Mouse (Mus musculus) bone marrow macrophage, adult 2 months (primary cell): ENCODE measurements around the gene Stam2. TPM values are rescaled to one million over a fixed set of nuclear protein-coding genes. Genes with fewer than 3 reads are reported as not detected.
A peak's percentile ranks its signal among the peaks of the same experiment; 100 is the strongest.

Experiments used
- H3K27ac ChIP-seq: 2 replicates; pipeline ENCODE4 v1.5.1; 2012; ENCODE audit warnings: low read depth, low read length; ENCODE audit not compliant: insufficient read depth
- H3K4me1 ChIP-seq: 2 replicates; pipeline ENCODE4 v1.6.1; 2012; ENCODE audit warnings: low read length; ENCODE audit not compliant: control insufficient read depth, insufficient read depth
- H3K4me3 ChIP-seq: 2 replicates; pipeline ENCODE4 v1.5.1; 2012; ENCODE audit warnings: mild to moderate bottlenecking, low read length, moderate library complexity; ENCODE audit not compliant: insufficient read depth
- CTCF ChIP-seq: IDR thresholded peaks from 2 replicates; pipeline ENCODE4 v1.5.1; 2012; ENCODE audit warnings: low read depth, mild to moderate bottlenecking, low read length, moderate library complexity
- POLR2A ChIP-seq: IDR thresholded peaks from 2 replicates; pipeline ENCODE4 v1.6.1; 2012; ENCODE audit warnings: mild to moderate bottlenecking, low read depth, low read length, borderline replicate concordance
- polyA plus RNA-seq: library from polyadenylated mRNA; stranded (reverse); fragments of >200 nt; gene quantifications from 2 replicates; pipeline ENCODE4 v1.2.4, GENCODE M21; 2012; ENCODE audit not compliant: missing spikeins, insufficient read depth, insufficient read length

Stam2 gene
- 22.2 and 22.5 TPM in 2 replicates for polyA plus RNA-seq

GRCm38 (mm10) chr2:52742256-52743158 lies at the start of gene Stam2:
Gene Stam2, minus strand, starts transcription at chr2:52742281.
- Histone ChIP-seq H3K4me3 (peak within 1 kb of the TSS; percentile 77), H3K27ac (peak within 1 kb of the TSS; percentile 79), H3K4me1 (0 out of 2 replicates have a peak, but pooled peaks cover 5% of the 10 kb centered on the region)
- TF ChIP-seq POLR2A = no peak
- no peak for TF ChIP-seq CTCF

GRCm38 (mm10) chr2:52785106-52785721 lies 43.1 kb upstream of the Stam2 start:
- Histone ChIP-seq H3K4me1 (peaks cover 7% of the 10 kb centered on the region; the same call in 1 of the 2 replicates), H3K4me3 (no peak overlapping the region), H3K27ac (no peak overlapping the region)
- TF ChIP-seq CTCF = no peak
- no peak for TF ChIP-seq POLR2A

GRCm38 (mm10) chr2:52779987-52780386 lies 37.9 kb upstream of the Stam2 start:
- Histone ChIP-seq H3K4me3 (no peak overlapping the region), H3K27ac (no peak overlapping the region), H3K4me1 (peaks cover 4% of the 10 kb centered on the region; the same call in 1 of the 2 replicates)
- no peak for TF ChIP-seq POLR2A
- TF ChIP-seq CTCF = no peak

- TF ChIP-seq CTCF (no peak), POLR2A (no peak)
- no peak overlapping the region for H3K27ac ChIP-seq
These were observed 37.3 kb upstream of the Stam2 start for GRCm38 (mm10) chr2:52779381-52779780.

GRCm38 (mm10) chr2:52777839-52778238 lies 35.8 kb upstream of the Stam2 start:
- Histone ChIP-seq H3K4me3 (no peak overlapping the region), H3K27ac (no peak overlapping the region), H3K4me1 (peaks cover under 1% of the 10 kb centered on the region)
- TF ChIP-seq POLR2A (no peak), CTCF (no peak)

More at GRCm38 (mm10) chr2:52779381-52779780, 37.3 kb upstream of the Stam2 start:
- Histone ChIP-seq H3K4me3 (no peak overlapping the region), H3K4me1 (peaks cover 2% of the 10 kb centered on the region; the same call in 1 of the 2 replicates)

- no peak overlapping the region for H3K4me3 ChIP-seq
- H3K27ac ChIP-seq = no peak overlapping the region
- TF ChIP-seq POLR2A = no peak
- no peak for TF ChIP-seq CTCF
- H3K4me1 ChIP-seq = peaks cover 6% of the 10 kb centered on the region
These were observed 32.3 kb upstream of the Stam2 start for GRCm38 (mm10) chr2:52774373-52774772.

GRCm38 (mm10) chr2:52772774-52773393 lies 30.8 kb upstream of the Stam2 start:
- H3K27ac ChIP-seq = no peak overlapping the region
- H3K4me1 ChIP-seq = peaks cover 6% of the 10 kb centered on the region
- H3K4me3 ChIP-seq = no peak overlapping the region
- TF ChIP-seq CTCF (no peak), POLR2A (no peak)

- H3K4me3 ChIP-seq = no peak overlapping the region
- peaks cover 2% of the 10 kb centered on the region; the same call in 1 of the 2 replicates for H3K4me1 ChIP-seq
- no peak for TF ChIP-seq CTCF
- no peak for TF ChIP-seq POLR2A
- H3K27ac ChIP-seq = no peak overlapping the region
These were observed 23.0 kb upstream of the Stam2 start for GRCm38 (mm10) chr2:52765130-52765529.

- Histone ChIP-seq H3K27ac (no peak overlapping the region), H3K4me3 (no peak overlapping the region), H3K4me1 (peaks cover 2% of the 10 kb centered on the region; the same call in 1 of the 2 replicates)
- TF ChIP-seq POLR2A = no peak
- no peak for TF ChIP-seq CTCF
These were observed 21.8 kb upstream of the Stam2 start for GRCm38 (mm10) chr2:52763891-52764290.
